Comparison of ENCODE assay signal across 22 mouse cellular contexts in the genomic region with DNA sequence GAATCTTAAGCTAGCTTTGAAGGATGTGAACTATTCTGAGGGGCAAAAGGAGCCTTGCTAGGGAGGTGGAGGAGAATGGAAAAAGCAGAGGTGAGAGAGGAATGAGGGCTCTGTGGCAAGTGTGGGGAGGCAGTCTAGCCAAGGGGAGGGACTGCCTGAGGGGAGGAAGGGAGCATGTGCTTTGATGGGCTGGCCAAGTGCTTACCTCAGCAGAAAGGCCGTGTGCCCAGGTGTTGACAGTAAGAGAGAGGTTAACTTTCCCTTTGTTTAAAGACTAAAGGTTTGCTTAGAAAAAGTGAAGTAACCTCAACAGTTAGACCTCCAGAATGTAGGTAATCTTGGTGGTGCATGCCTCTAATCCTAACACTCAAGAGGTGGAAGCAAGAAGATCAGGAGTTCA. TPM values are rescaled to one million over a fixed set of nuclear protein-coding genes. Genes with fewer than 3 reads are reported as not detected.
A peak's percentile ranks its signal among the peaks of the same experiment; 100 is the strongest.
DNase-seq lines count a peak whose midpoint lies in the region; ATAC-seq and TF ChIP-seq lines count a peak whose summit lies in the region.
"Had no signal": no experiment of that assay in that cellular context is flagged by ENCODE, and none has a peak within 500 bp of the region (broad histone marks: within the 10 kb centered on the region; RNA-seq: fewer than 3 reads in every experiment).

No protein-coding gene starts in this region.

- no peak for DNase-seq in forebrain, embryonic 10.5 days (ENCODE audit: extremely low spot score, low spot score)
- no peak for DNase-seq in forebrain, embryonic 14.5 days (ENCODE audit: low spot score)
- DNase-seq in kidney, adult 9 months, result peak; percentile 73
- no peak for DNase-seq in kidney, adult 18-20 months
- DNase-seq in lung, postnatal 0 days (ENCODE audit: low spot score), result peak; percentile 11
- no peak for DNase-seq in lung, postnatal 4 days
- DNase-seq in ES-E14 (ENCODE audit: low read depth, low spot score), result no peak
- DNase-seq in heart, adult 2 months, result no peak
- DNase-seq: adrenal gland, adult 2 months; adrenal gland, postnatal 25 days; cerebellum, adult 18-20 months; cerebellum, adult 9-11 months; cerebellum, postnatal 36 days; gastrocnemius, adult 2 months; gastrocnemius, postnatal 25 days; heart, postnatal 36 days had no signal

- no peak overlapping the region for H3K4me2 ChIP-seq in forebrain, embryonic 14.5 days (ENCODE audit: low read length)
- H3K4me2 ChIP-seq in lung, postnatal 0 days (replicated peaks; ENCODE audit: low read depth, low read length), result no peak overlapping the region
- H3K4me2 ChIP-seq: embryonic facial prominence, embryonic 13.5 days; forebrain, embryonic 13.5 days; heart, embryonic 13.5 days; hindbrain, embryonic 12.5 days had no signal

- intact Hi-C loops in heart, adult 2 months (cut with DNase I), result no loop called here

- no peaks in the 10 kb centered on the region for H3K79me2 ChIP-seq in heart, adult 2 months (replicated peaks; ENCODE audit: control insufficient read depth, insufficient read depth, low read length)

- WGBS in forebrain, embryonic 10.5 days, result 70% methylated on average over 1 of the region's 1 CpGs
- 46% methylated on average over 1 of the region's 1 CpGs for WGBS in forebrain, embryonic 14.5 days
- WGBS in lung, postnatal 0 days, result 26% methylated on average over 1 of the region's 1 CpGs
- 58% methylated on average over 1 of the region's 1 CpGs for whole genome bisulfite sequencing in heart, adult 2 months

- in situ Hi-C loops in ES-E14 (cut with MboI; ENCODE audit: low sequenced_read_pairs in 2 of 2, unreplicated experiment in 2 of 2), result no loop called here

- H3K27me3 ChIP-seq in forebrain, embryonic 10.5 days (ENCODE audit: poor library complexity, severe bottlenecking), result peaks cover 12% of the 10 kb centered on the region
- H3K27me3 ChIP-seq in forebrain, embryonic 14.5 days (replicated peaks; ENCODE audit: control insufficient read depth, insufficient read depth, low read length), result no peaks in the 10 kb centered on the region
- H3K27me3 ChIP-seq in lung, postnatal 0 days (replicated peaks; ENCODE audit: insufficient read depth, low read length), result no peaks in the 10 kb centered on the region
- no peaks in the 10 kb centered on the region for H3K27me3 ChIP-seq in heart, adult 2 months (ENCODE audit: control insufficient read depth, insufficient read depth, low read length)
- H3K27me3 ChIP-seq: embryonic facial prominence, embryonic 13.5 days; forebrain, embryonic 13.5 days; heart, embryonic 13.5 days had no signal

- H3K4me1 ChIP-seq in forebrain, embryonic 10.5 days, result peaks cover 48% of the 10 kb centered on the region
- H3K4me1 ChIP-seq in forebrain, embryonic 14.5 days (ENCODE audit: control insufficient read depth, insufficient read depth, low read length), result peaks cover 17% of the 10 kb centered on the region
- H3K4me1 ChIP-seq in lung, postnatal 0 days (ENCODE audit: insufficient read depth, low read depth, low read length), result no peaks in the 10 kb centered on the region
- H3K4me1 ChIP-seq in ES-E14 (ENCODE audit: control insufficient read depth in 2 of 2, insufficient read depth in 2 of 2, low read length in 2 of 2, poor library complexity in 1 of 2), result no peaks in the 10 kb centered on the region
- no peaks in the 10 kb centered on the region for H3K4me1 ChIP-seq in heart, adult 2 months (ENCODE audit: control insufficient read depth, insufficient read depth, low read length)
- H3K4me1 ChIP-seq: embryonic facial prominence, embryonic 13.5 days had no signal

- H3K4me3 ChIP-seq in forebrain, embryonic 10.5 days, result no peak overlapping the region
- no peak overlapping the region for H3K4me3 ChIP-seq in forebrain, embryonic 14.5 days (ENCODE audit: low read depth, low read length)
- no peak overlapping the region for H3K4me3 ChIP-seq in lung, postnatal 0 days (ENCODE audit: low read depth, low read length)
- H3K4me3 ChIP-seq in ES-E14 (ENCODE audit: insufficient read depth in 1 of 2, low read depth in 1 of 2, low read length in 2 of 2, poor library complexity in 1 of 2, severe bottlenecking in 1 of 2), result no peak overlapping the region
- no peak overlapping the region for H3K4me3 ChIP-seq in heart, adult 2 months
- H3K4me3 ChIP-seq: embryonic facial prominence, embryonic 13.5 days; forebrain, embryonic 13.5 days; gastrocnemius, adult 2 months; heart, embryonic 13.5 days; hindbrain, embryonic 12.5 days had no signal

- H3K27ac ChIP-seq in forebrain, embryonic 10.5 days, result peak overlapping the region; percentile 48; the same call in 1 of the 2 replicates
- H3K27ac ChIP-seq in forebrain, embryonic 14.5 days (ENCODE audit: low read depth, low read length), result no peak overlapping the region
- H3K27ac ChIP-seq in lung, postnatal 0 days (ENCODE audit: low read length), result no peak overlapping the region
- no peak overlapping the region for H3K27ac ChIP-seq in ES-E14 (ENCODE audit: insufficient read depth, low read depth, low read length, poor library complexity, severe bottlenecking)
- no peak overlapping the region for H3K27ac ChIP-seq in heart, adult 2 months
- H3K27ac ChIP-seq: embryonic facial prominence, embryonic 13.5 days; forebrain, embryonic 13.5 days; gastrocnemius, adult 2 months; heart, embryonic 13.5 days; hindbrain, embryonic 12.5 days had no signal

- TF ChIP-seq EP300 in lung, postnatal 0 days (IDR thresholded peaks at IDR 0.05), result no peak
- TF ChIP-seq EP300 in heart, adult 2 months (IDR thresholded peaks at IDR 0.05; ENCODE audit: insufficient read depth, low read depth, low read length), result no peak

- TF ChIP-seq CTCF in lung, postnatal 0 days (IDR thresholded peaks at IDR 0.05), result no peak
- TF ChIP-seq CTCF in heart, adult 2 months (IDR thresholded peaks at IDR 0.05), result no peak

- H3K36me3 ChIP-seq in forebrain, embryonic 10.5 days (replicated peaks), result no peaks in the 10 kb centered on the region
- no peaks in the 10 kb centered on the region for H3K36me3 ChIP-seq in forebrain, embryonic 14.5 days (ENCODE audit: control insufficient read depth, insufficient read depth, low read length)
- H3K36me3 ChIP-seq in lung, postnatal 0 days (ENCODE audit: insufficient read depth, low read length), result no peaks in the 10 kb centered on the region
- H3K36me3 ChIP-seq in ES-E14 (ENCODE audit: control insufficient read depth, insufficient read depth, low read length, poor library complexity, severe bottlenecking), result no peaks in the 10 kb centered on the region
- no peaks in the 10 kb centered on the region for H3K36me3 ChIP-seq in heart, adult 2 months (ENCODE audit: control insufficient read depth, insufficient read depth, low read length)
- H3K36me3 ChIP-seq: embryonic facial prominence, embryonic 13.5 days; heart, embryonic 13.5 days; hindbrain, embryonic 12.5 days had no signal

- H3K9ac ChIP-seq in forebrain, embryonic 14.5 days (ENCODE audit: low read length), result no peak overlapping the region
- H3K9ac ChIP-seq in lung, postnatal 0 days (replicated peaks; ENCODE audit: low read depth), result no peak overlapping the region
- no peak overlapping the region for H3K9ac ChIP-seq in ES-E14 (ENCODE audit: insufficient read depth, low read depth, low read length, poor library complexity, severe bottlenecking)
- no peak overlapping the region for H3K9ac ChIP-seq in heart, adult 2 months (ENCODE audit: low read depth, low read length)
- H3K9ac ChIP-seq: embryonic facial prominence, embryonic 13.5 days; forebrain, embryonic 13.5 days; heart, embryonic 13.5 days; hindbrain, embryonic 12.5 days had no signal

- no peak for TF ChIP-seq POLR2A in heart, adult 2 months (IDR thresholded peaks at IDR 0.05; ENCODE audit: insufficient read depth, low read depth, low read length)

- ATAC-seq in forebrain, embryonic 14.5 days, result no peak
- peak; percentile 32; the same call in 1 of the 2 replicates for ATAC-seq in lung, postnatal 0 days
- ATAC-seq: forebrain, embryonic 13.5 days had no signal

- H3K9me3 ChIP-seq in forebrain, embryonic 10.5 days, result peaks cover 9% of the 10 kb centered on the region; the same call in 1 of the 2 replicates
- H3K9me3 ChIP-seq in forebrain, embryonic 14.5 days (replicated peaks; ENCODE audit: control insufficient read depth, low read length), result 0 out of 2 replicates have a peak, but pooled peaks cover 7% of the 10 kb centered on the region
- no peaks in the 10 kb centered on the region; the same call in 1 of the 2 replicates for H3K9me3 ChIP-seq in lung, postnatal 0 days (ENCODE audit: low read length)
- H3K9me3 ChIP-seq in ES-E14 (ENCODE audit: control insufficient read depth, insufficient read depth, low read depth, low read length), result no peaks in the 10 kb centered on the region

TF ChIP-seq in ES-E14, 5 proteins besides CTCF, POLR2A, EP300 and RAD21:
- TF ChIP-seq MAFK (IDR thresholded peaks at IDR 0.05; ENCODE audit: insufficient read depth, low read depth, low read length) (0 out of 2 replicates have a peak, but pooled peaks have one; percentile 22), CHD2 (IDR thresholded peaks at IDR 0.05; ENCODE audit: low read depth, low read length) (no peak), HCFC1 (IDR thresholded peaks at IDR 0.05; ENCODE audit: borderline replicate concordance, insufficient read depth, low read length) (no peak), ZNF384 (IDR thresholded peaks at IDR 0.05; ENCODE audit: low read depth, low read length) (no peak), ZC3H11A (IDR thresholded peaks at IDR 0.05; ENCODE audit: borderline replicate concordance, low read depth, low read length) (no peak)

RNA-seq across cellular contexts. Expression of gene Fam214a, which starts 31.3 kb away (rescaled TPM):
- 8.0 and 10.3 TPM in 2 replicates for polyA plus RNA-seq in forebrain, embryonic 10.5 days (2016; fragmentation: Nextera tagmentation; extraction: Ambion mirVana)
- 29.0 and 30.6 TPM in 2 replicates for polyA plus RNA-seq in forebrain, embryonic 14.5 days (2014; fragmentation: Nextera tagmentation; extraction: Ambion mirVana)
- polyA plus RNA-seq in lung, postnatal 0 days (2015; fragmentation: Nextera tagmentation; extraction: Ambion mirVana), result 10.5 and 12.8 TPM in 2 replicates
- total RNA-seq in ES-E14 (2012; rRNA removed), result 4.9 and 5.2 TPM in 2 replicates
- 10 to 100 TPM; 20.6 to 30.2 TPM for total RNA-seq in heart, adult 2 months (2021)
- polyA plus RNA-seq in heart, adult 2 months (2012; rRNA removed), result 10.7 and 16.5 TPM in 2 replicates

RNA-seq across cellular contexts. Expression of gene Onecut1, which starts 59.7 kb away (rescaled TPM):
- 0.92 and 1.2 TPM in 2 replicates for polyA plus RNA-seq in forebrain, embryonic 10.5 days (2016; fragmentation: Nextera tagmentation; extraction: Ambion mirVana)
- 0.55 and 1.1 TPM in 2 replicates for polyA plus RNA-seq in forebrain, embryonic 14.5 days (2014; fragmentation: Nextera tagmentation; extraction: Ambion mirVana)
- polyA plus RNA-seq in lung, postnatal 0 days (2015; fragmentation: Nextera tagmentation; extraction: Ambion mirVana), result not detected in 2 replicates
- 0.13 and 0.74 TPM in 2 replicates for total RNA-seq in ES-E14 (2012; rRNA removed)
- not detected for total RNA-seq in heart, adult 2 months (2021)
- polyA plus RNA-seq in heart, adult 2 months (2012; rRNA removed), result not detected in 2 replicates
- total RNA-seq: adrenal gland, postnatal 25 days; gastrocnemius, adult 2 months; gastrocnemius, postnatal 25 days; granulocyte monocyte progenitor cell, adult 5-6 weeks; heart, postnatal 36 days had no signal
- polyA plus RNA-seq: embryonic facial prominence, embryonic 13.5 days; heart, postnatal 0 days had no signal

Comparison
In these comparisons a context has a peak if more than half of its experiments do, and no peak if none do; other contexts are left out.
1. DNase-seq: peak in kidney, adult 9 months (single experiment) and lung, postnatal 0 days (single experiment); none in forebrain, embryonic 10.5 days (single experiment), forebrain, embryonic 14.5 days (single experiment), kidney, adult 18-20 months (single experiment), lung, postnatal 4 days (0 of 2), ES-E14 (single experiment) and heart, adult 2 months (0 of 2).